Comparison of ENCODE assay signal across 10 mouse cellular contexts in genomic region chr1:167066933-167067341, GRCm38 (mm10).
DNase-seq lines count a peak whose midpoint lies in the region; ATAC-seq lines count a peak whose summit lies in the region.
"Had no signal": no experiment of that assay in that cellular context is flagged by ENCODE, and none has a peak within 500 bp of the region (broad histone marks: within the 10 kb centered on the region; RNA-seq: fewer than 3 reads in every experiment).

No protein-coding gene starts in this region.

- no peak overlapping the region for H3K4me3 ChIP-seq in forebrain, embryonic 14.5 days (ENCODE audit: low read depth, low read length)
- no peak overlapping the region for H3K4me3 ChIP-seq in midbrain, embryonic 16.5 days (ENCODE audit: low read depth, low read length)
- H3K4me3 ChIP-seq: stomach, embryonic 15.5 days had no signal

- intact Hi-C loops in gastrocnemius, postnatal 36 days (cut with DNase I) = no loop called here

- no peak for DNase-seq in frontal cortex, adult 2 months (ENCODE audit: extremely low spot score in 1 of 2, low spot score in 1 of 2)
- peak; percentile 64 to 67 for DNase-seq in adrenal gland, postnatal 36 days
- peak; percentile 56 for DNase-seq in forebrain, embryonic 14.5 days (ENCODE audit: low spot score)
- DNase-seq in urinary bladder, adult 18-20 months (ENCODE audit: low spot score in 2 of 2) = no peak
- DNase-seq in urinary bladder, postnatal 25 days (ENCODE audit: low spot score) = no peak
- no peak for DNase-seq in gastrocnemius, postnatal 36 days
- DNase-seq: kidney, adult 9 months had no signal

- H3K27ac ChIP-seq in forebrain, embryonic 14.5 days (ENCODE audit: low read depth, low read length) = no peak overlapping the region
- no peak overlapping the region for H3K27ac ChIP-seq in midbrain, embryonic 16.5 days (ENCODE audit: low read length)
- H3K27ac ChIP-seq: stomach, embryonic 15.5 days had no signal

- H3K4me1 ChIP-seq in forebrain, embryonic 14.5 days (ENCODE audit: control insufficient read depth, insufficient read depth, low read length) = peaks cover 17% of the 10 kb centered on the region
- H3K4me1 ChIP-seq in midbrain, embryonic 16.5 days (ENCODE audit: control insufficient read depth, insufficient read depth, low read length) = peaks cover 12% of the 10 kb centered on the region
- H3K4me1 ChIP-seq: stomach, embryonic 15.5 days had no signal

- H3K9me3 ChIP-seq in forebrain, embryonic 14.5 days (replicated peaks; ENCODE audit: control insufficient read depth, low read length) = no peaks in the 10 kb centered on the region
- no peaks in the 10 kb centered on the region for H3K9me3 ChIP-seq in midbrain, embryonic 16.5 days (replicated peaks; ENCODE audit: control insufficient read depth, low read length, poor library complexity, severe bottlenecking)
- H3K9me3 ChIP-seq: stomach, embryonic 15.5 days had no signal

- H3K36me3 ChIP-seq in forebrain, embryonic 14.5 days (ENCODE audit: control insufficient read depth, insufficient read depth, low read length) = no peaks in the 10 kb centered on the region
- H3K36me3 ChIP-seq in midbrain, embryonic 16.5 days (ENCODE audit: control insufficient read depth, insufficient read depth, low read length) = no peaks in the 10 kb centered on the region
- H3K36me3 ChIP-seq: stomach, embryonic 15.5 days had no signal

- peak; percentile 6 for ATAC-seq in frontal cortex, adult (ENCODE audit: low TSS enrichment)
- ATAC-seq in forebrain, embryonic 14.5 days = peak; percentile 62
- ATAC-seq in midbrain, embryonic 16.5 days = peak; percentile 29; the same call in 1 of the 2 replicates

- H3K9ac ChIP-seq in forebrain, embryonic 14.5 days (ENCODE audit: low read length) = no peak overlapping the region
- no peak overlapping the region for H3K9ac ChIP-seq in midbrain, embryonic 16.5 days (ENCODE audit: low read depth, low read length)
- H3K9ac ChIP-seq: stomach, embryonic 15.5 days had no signal

- WGBS in forebrain, embryonic 14.5 days = 46% methylated on average over 9 of the region's 9 CpGs
- WGBS in midbrain, embryonic 16.5 days = 35% methylated on average over 9 of the region's 9 CpGs

- H3K4me2 ChIP-seq in forebrain, embryonic 14.5 days (ENCODE audit: low read length) = no peak overlapping the region
- no peak overlapping the region for H3K4me2 ChIP-seq in midbrain, embryonic 16.5 days (ENCODE audit: low read length)
- H3K4me2 ChIP-seq: stomach, embryonic 15.5 days had no signal

- no peaks in the 10 kb centered on the region for H3K27me3 ChIP-seq in forebrain, embryonic 14.5 days (replicated peaks; ENCODE audit: control insufficient read depth, insufficient read depth, low read length)
- no peaks in the 10 kb centered on the region for H3K27me3 ChIP-seq in midbrain, embryonic 16.5 days (ENCODE audit: control insufficient read depth, insufficient read depth, low read depth, low read length)
- H3K27me3 ChIP-seq: stomach, embryonic 15.5 days had no signal

Comparison
In these comparisons a context has a peak if more than half of its experiments do, and no peak if none do; other contexts are left out.
1. ATAC-seq: peak in every context shown above with its lines; median percentile 62 in forebrain, embryonic 14.5 days; 29 in midbrain, embryonic 16.5 days; 6 in frontal cortex, adult.
2. DNase-seq: peak in adrenal gland, postnatal 36 days (2 of 2) and forebrain, embryonic 14.5 days (single experiment); none in frontal cortex, adult 2 months (0 of 2), urinary bladder, adult 18-20 months (0 of 2), urinary bladder, postnatal 25 days (single experiment) and gastrocnemius, postnatal 36 days (0 of 2).